Mouse (Mus musculus) liver, postnatal 0 days (tissue): ENCODE measurements around the gene Cdrt4. TPM values are rescaled to one million over a fixed set of nuclear protein-coding genes. Genes with fewer than 3 reads are reported as not detected.

Experiments used
- ATAC-seq: fragments of 200-750 bp; cut with Nextera tagmentation; 2 replicates; pipeline ENCODE4 v1.8.0; 2017; ENCODE audit warnings: mild to moderate bottlenecking, moderate library complexity
- DNase-seq: peaks from one replicate; pipeline ENCODE4 v3.0.0-alpha.2; 2016
- H3K27ac ChIP-seq: fragments of 300-500 bp; sonication (generic); 2 replicates; pipeline ENCODE4 v1.5.1; 2014; ENCODE audit warnings: antibody characterized with exemption, moderate library complexity, mild to moderate bottlenecking, low read depth
- H3K27me3 ChIP-seq: fragments of 300-500 bp; sonication (generic); 2 replicates; pipeline ENCODE4 v1.6.1; 2014; ENCODE audit warnings: low read length, control low read depth, mixed read lengths; ENCODE audit not compliant: insufficient read depth
- H3K36me3 ChIP-seq: fragments of 300-500 bp; sonication (generic); replicated peaks from 2 replicates; pipeline ENCODE4 v1.6.1; 2014; ENCODE audit warnings: mild to moderate bottlenecking, control low read depth, low read length, moderate library complexity, mixed read lengths; ENCODE audit not compliant: insufficient read depth
- H3K4me1 ChIP-seq: fragments of 300-500 bp; sonication (generic); 2 replicates; pipeline ENCODE4 v1.6.1; 2014; ENCODE audit warnings: antibody characterized with exemption, mild to moderate bottlenecking, control low read depth; ENCODE audit not compliant: insufficient read depth
- H3K4me2 ChIP-seq: fragments of 300-500 bp; sonication (generic); 2 replicates; pipeline ENCODE4 v1.6.1; 2014; ENCODE audit warnings: low read depth, mild to moderate bottlenecking, low read length, moderate library complexity, mixed read lengths
- H3K4me3 ChIP-seq: fragments of 300-500 bp; sonication (generic); 2 replicates; pipeline ENCODE4 v1.5.1; 2014; ENCODE audit warnings: low read depth, low read length
- H3K9ac ChIP-seq: fragments of 300-500 bp; sonication (generic); replicated peaks from 2 replicates; pipeline ENCODE4 v1.6.1; 2014; ENCODE audit warnings: mild to moderate bottlenecking, moderate library complexity
- H3K9me3 ChIP-seq: fragments of 300-500 bp; sonication (generic); 2 replicates; pipeline ENCODE4 v1.6.1; 2016; ENCODE audit warnings: mild to moderate bottlenecking, control low read depth, low read length, mixed read lengths
- CTCF ChIP-seq: sonication (generic); IDR thresholded peaks from 2 replicates; pipeline ENCODE4 v1.5.1; 2016; ENCODE audit warnings: antibody characterized with exemption, low read depth
- EP300 ChIP-seq: IDR thresholded peaks from 2 replicates; pipeline ENCODE4 v1.6.1; 2016; ENCODE audit warnings: antibody characterized with exemption, low read depth, mild to moderate bottlenecking
- WGBS: fragments of 180-500 bp; shearing (Covaris S2); extraction: QIAGEN DNeasy Blood & Tissue Kit; methylation state at CpG from one replicate; pipeline ENCODE4 v1.1.7; 2014; ENCODE audit not compliant: insufficient replicate concordance; 5-methylcytosine and 5-hydroxymethylcytosine counted together
- polyA plus RNA-seq: library from polyadenylated mRNA; unstranded; fragments of >200 nt; fragmentation: Nextera tagmentation; extraction: Ambion mirVana; gene quantifications from 2 replicates; pipeline ENCODE4 v1.2.1, GENCODE M21; 2015

Gene Cdrt4
- polyA plus RNA-seq, 1 experiment from 2014 or later: not detected

DNA sequence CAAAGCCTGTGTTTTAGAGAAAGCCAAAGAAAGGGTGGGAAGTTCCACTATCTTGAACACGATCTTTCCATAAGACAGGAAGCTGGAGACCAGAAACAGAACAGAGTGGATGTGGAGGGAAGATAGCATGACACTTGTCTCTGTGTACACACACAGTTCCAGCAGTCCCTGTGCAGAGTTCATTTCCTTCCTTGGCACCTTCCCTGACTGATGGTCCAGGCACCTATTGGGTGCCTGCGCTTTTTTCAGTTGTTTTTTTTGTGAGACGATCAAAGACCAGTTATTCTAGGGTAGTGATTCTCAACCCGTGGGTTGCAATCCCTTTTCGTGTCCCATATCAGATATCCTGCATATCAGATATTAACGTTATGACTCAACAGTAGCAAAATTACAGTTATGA is 13.0 kb upstream of the Cdrt4 start:
- no peak for ATAC-seq
- no peak overlapping the region for H3K27ac ChIP-seq
- no peak overlapping the region for H3K9ac ChIP-seq
- TF ChIP-seq CTCF (no peak), EP300 (no peak)
- WGBS: 43% methylated on average over 6 of the region's 6 CpGs
- H3K4me3 ChIP-seq: no peak overlapping the region
- no peaks in the 10 kb centered on the region for H3K4me1 ChIP-seq
- H3K36me3 ChIP-seq: no peaks in the 10 kb centered on the region
- no peak overlapping the region for H3K4me2 ChIP-seq
- no peaks in the 10 kb centered on the region for H3K9me3 ChIP-seq
- H3K27me3 ChIP-seq: no peaks in the 10 kb centered on the region
- no peak for DNase-seq

- Histone ChIP-seq H3K4me3 (no peak overlapping the region), H3K9ac (no peak overlapping the region), H3K27me3 (no peaks in the 10 kb centered on the region), H3K27ac (no peak overlapping the region), H3K36me3 (no peaks in the 10 kb centered on the region), H3K9me3 (no peaks in the 10 kb centered on the region), H3K4me2 (no peak overlapping the region), H3K4me1 (no peaks in the 10 kb centered on the region)
- WGBS: 68% methylated on average over 5 of the region's 5 CpGs
- TF ChIP-seq EP300 (no peak), CTCF (no peak)
- no peak for ATAC-seq
- no peak for DNase-seq
Measured at GRCm38 (mm10) chr11:62938921-62939320, 12.1 kb upstream of the Cdrt4 start.

- Histone ChIP-seq H3K9ac (no peak overlapping the region), H3K27me3 (no peaks in the 10 kb centered on the region), H3K4me3 (no peak overlapping the region), H3K9me3 (no peaks in the 10 kb centered on the region), H3K4me1 (no peaks in the 10 kb centered on the region), H3K27ac (no peak overlapping the region), H3K4me2 (no peak overlapping the region), H3K36me3 (no peaks in the 10 kb centered on the region)
- TF ChIP-seq EP300 (no peak), CTCF (no peak)
- ATAC-seq (no peak), DNase-seq (no peak)
- 61% methylated on average over 3 of the region's 3 CpGs for WGBS
Measured at GRCm38 (mm10) chr11:62940176-62940575, 10.8 kb upstream of the Cdrt4 start.

GRCm38 (mm10) chr11:62943538-62943937 is 7.5 kb upstream of the Cdrt4 start:
- Histone ChIP-seq H3K27ac (no peak overlapping the region), H3K4me2 (no peak overlapping the region), H3K27me3 (no peaks in the 10 kb centered on the region), H3K36me3 (no peaks in the 10 kb centered on the region), H3K4me1 (no peaks in the 10 kb centered on the region), H3K9me3 (no peaks in the 10 kb centered on the region), H3K4me3 (no peak overlapping the region), H3K9ac (no peak overlapping the region)
- no peak for ATAC-seq
- TF ChIP-seq EP300: no peak
- TF ChIP-seq CTCF: no peak
- WGBS: 51% methylated on average over 6 of the region's 6 CpGs
- DNase-seq: no peak

DNA sequence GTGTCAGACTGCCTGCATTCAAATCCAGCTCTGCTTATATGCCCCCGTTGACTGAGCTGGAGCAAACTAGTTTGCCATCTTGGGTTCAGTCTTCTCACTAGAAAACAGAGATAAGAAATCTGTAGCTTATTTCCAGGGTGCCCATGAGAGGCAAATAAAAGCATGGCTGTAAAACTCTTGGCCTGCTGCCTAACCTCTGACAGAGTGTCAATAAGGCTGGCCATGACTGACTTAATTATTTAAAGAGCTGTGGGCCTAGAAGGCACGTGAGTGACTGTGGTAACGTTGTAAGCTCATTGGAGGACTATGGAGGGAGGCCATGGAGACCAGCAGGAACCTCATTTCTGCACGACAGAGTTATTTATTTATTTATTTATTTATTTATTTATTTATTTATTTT is 5.5 kb upstream of the Cdrt4 start:
- 54% methylated on average over 4 of the region's 4 CpGs for WGBS
- no peak overlapping the region for H3K4me2 ChIP-seq
- ATAC-seq (no peak), DNase-seq (no peak)
- no peaks in the 10 kb centered on the region for H3K36me3 ChIP-seq
- no peak overlapping the region for H3K27ac ChIP-seq
- H3K9ac ChIP-seq: no peak overlapping the region
- no peaks in the 10 kb centered on the region for H3K4me1 ChIP-seq
- no peaks in the 10 kb centered on the region for H3K27me3 ChIP-seq
- H3K4me3 ChIP-seq: no peak overlapping the region
- no peak for TF ChIP-seq CTCF
- TF ChIP-seq EP300: no peak
- H3K9me3 ChIP-seq: no peaks in the 10 kb centered on the region

DNA sequence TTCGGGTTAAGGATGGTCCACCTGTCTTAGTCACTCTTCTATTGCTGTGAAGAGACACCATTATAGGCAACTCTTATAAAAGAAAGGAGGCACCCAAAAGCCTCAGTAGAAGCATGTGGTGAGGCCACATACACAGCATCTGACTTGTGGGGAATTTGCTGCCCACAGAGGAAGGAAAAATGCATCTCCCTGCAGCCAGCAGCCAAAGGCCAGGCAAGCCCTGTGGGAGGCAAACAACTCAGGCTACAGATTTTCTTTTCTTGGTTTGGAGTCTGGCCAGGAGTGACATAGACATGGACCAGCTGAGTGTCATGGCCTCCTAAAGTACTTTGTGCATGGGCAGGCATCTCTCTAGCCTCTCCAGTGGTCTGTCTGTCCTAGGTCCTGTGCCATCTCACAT is 1.4 kb upstream of the Cdrt4 start:
- no peaks in the 10 kb centered on the region for H3K27me3 ChIP-seq
- DNase-seq: no peak
- H3K4me1 ChIP-seq: no peaks in the 10 kb centered on the region
- H3K36me3 ChIP-seq: no peaks in the 10 kb centered on the region
- H3K4me2 ChIP-seq: no peak overlapping the region
- H3K9ac ChIP-seq: no peak overlapping the region
- no peak overlapping the region for H3K27ac ChIP-seq
- no peak for TF ChIP-seq CTCF
- TF ChIP-seq EP300: no peak
- 76% methylated on average over 1 of the region's 1 CpGs for WGBS
- no peak for ATAC-seq
- H3K4me3 ChIP-seq: no peak overlapping the region
- H3K9me3 ChIP-seq: no peaks in the 10 kb centered on the region

- Histone ChIP-seq H3K36me3 (no peaks in the 10 kb centered on the region), H3K9ac (no peak overlapping the region), H3K4me2 (no peak overlapping the region), H3K9me3 (no peaks in the 10 kb centered on the region), H3K27ac (no peak overlapping the region), H3K4me1 (no peaks in the 10 kb centered on the region), H3K27me3 (no peaks in the 10 kb centered on the region), H3K4me3 (no peak overlapping the region)
- no peak for DNase-seq
- TF ChIP-seq CTCF (no peak), EP300 (no peak)
- 81% methylated on average over 2 of the region's 3 CpGs for WGBS
- no peak for ATAC-seq
Measured at GRCm38 (mm10) chr11:62954766-62955165, 3.8 kb downstream of the Cdrt4 start.
